Mouse (Mus musculus): Measurements from ENCODE around the gene Ccdc15. TPM values are rescaled to one million over a fixed set of nuclear protein-coding genes. Genes with fewer than 3 reads are reported as not detected.

The Ccdc15 gene
- polyA plus RNA-seq, 1 experiment from 2014 or later: 2.2 TPM

DNA sequence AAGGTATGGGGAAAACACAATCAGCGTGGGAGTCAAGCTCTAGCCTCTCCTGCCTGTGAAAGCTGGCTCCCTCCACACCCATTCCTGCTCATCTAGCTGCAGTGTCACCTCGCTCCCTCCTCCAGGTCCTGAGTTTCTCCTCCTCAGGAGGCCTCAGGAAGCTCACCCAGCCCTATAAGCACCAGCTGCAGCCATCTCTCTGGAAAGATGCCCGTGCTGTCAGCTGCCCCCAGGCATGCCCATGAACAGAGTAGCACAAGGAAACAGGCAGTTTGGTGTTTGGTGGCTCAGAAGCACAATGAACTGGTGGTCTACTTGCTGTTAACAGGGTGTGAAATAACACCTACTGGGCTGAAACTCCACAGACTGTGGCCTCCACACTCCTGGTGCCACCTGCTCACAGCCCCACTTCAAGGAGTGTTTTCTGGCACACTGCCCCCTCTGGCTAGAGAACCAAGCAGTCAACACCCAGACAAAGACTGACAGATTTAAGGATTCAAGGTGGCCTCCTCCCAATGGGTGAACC is 99.8 kb downstream of the Ccdc15 start:
- Histone ChIP-seq H3K4me2 (replicated peaks; ENCODE audit: low read depth) (no peak overlapping the region), H3K4me1 (replicated peaks; ENCODE audit: control insufficient read depth, insufficient read depth) (no peaks in the 10 kb centered on the region), H3K27ac (replicated peaks) (no peak overlapping the region; the same call in 1 of the 2 replicates), H3K36me3 (ENCODE audit: control insufficient read depth, insufficient read depth, low read length) (no peaks in the 10 kb centered on the region), H3K9me3 (ENCODE audit: control insufficient read depth, low read length) (no peaks in the 10 kb centered on the region), H3K9ac (ENCODE audit: low read length) (no peak overlapping the region), H3K4me3 (ENCODE audit: low read depth, low read length) (no peak overlapping the region), H3K27me3 (ENCODE audit: control insufficient read depth, insufficient read depth, low read length) (no peaks in the 10 kb centered on the region)
- TF ChIP-seq CTCF (IDR thresholded peaks at IDR 0.05; ENCODE audit: low read depth): peak; percentile 35
- TF ChIP-seq EP300 (optimal IDR thresholded peaks at IDR 0.05): no peak
- DNase-seq (ENCODE audit: low spot score): no peak
- 52% methylated on average over 3 of the region's 3 CpGs for WGBS
- ATAC-seq (ENCODE audit: low FRiP score, low TSS enrichment): no peak

DNA sequence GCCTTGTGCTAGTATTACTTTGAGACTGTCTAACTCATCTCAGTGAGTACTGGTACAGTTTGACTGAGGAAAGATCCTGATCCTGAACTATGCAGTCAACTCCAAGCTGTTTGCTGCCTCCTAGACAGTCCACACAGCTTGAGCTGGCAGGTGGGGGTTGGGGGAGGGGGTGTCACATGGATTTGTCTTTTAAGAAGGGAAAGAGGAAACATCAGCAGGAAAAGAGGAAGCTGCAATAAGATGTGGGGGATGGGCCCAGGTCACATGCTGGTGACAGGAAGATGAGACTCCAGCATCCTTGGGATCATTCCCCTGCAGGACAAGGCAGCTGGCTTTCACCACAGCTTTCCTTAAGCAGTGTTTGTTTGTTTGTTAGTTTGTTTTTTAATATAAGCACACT is 100.8 kb downstream of the Ccdc15 start:
- TF ChIP-seq CTCF (IDR thresholded peaks at IDR 0.05; ENCODE audit: low read depth): no peak
- no peak for TF ChIP-seq EP300 (optimal IDR thresholded peaks at IDR 0.05)
- no peaks in the 10 kb centered on the region for H3K36me3 ChIP-seq (ENCODE audit: control insufficient read depth, insufficient read depth, low read length)
- ATAC-seq (ENCODE audit: low FRiP score, low TSS enrichment) (no peak), DNase-seq (ENCODE audit: low spot score) (no peak)
- H3K9me3 ChIP-seq (ENCODE audit: control insufficient read depth, low read length): no peaks in the 10 kb centered on the region
- no peak overlapping the region for H3K27ac ChIP-seq (replicated peaks)
- no peak overlapping the region for H3K9ac ChIP-seq (ENCODE audit: low read length)
- no peaks in the 10 kb centered on the region for H3K4me1 ChIP-seq (replicated peaks; ENCODE audit: control insufficient read depth, insufficient read depth)
- H3K4me3 ChIP-seq (ENCODE audit: low read depth, low read length): no peak overlapping the region
- H3K4me2 ChIP-seq (replicated peaks; ENCODE audit: low read depth): no peak overlapping the region
- no peaks in the 10 kb centered on the region for H3K27me3 ChIP-seq (ENCODE audit: control insufficient read depth, insufficient read depth, low read length)

DNA sequence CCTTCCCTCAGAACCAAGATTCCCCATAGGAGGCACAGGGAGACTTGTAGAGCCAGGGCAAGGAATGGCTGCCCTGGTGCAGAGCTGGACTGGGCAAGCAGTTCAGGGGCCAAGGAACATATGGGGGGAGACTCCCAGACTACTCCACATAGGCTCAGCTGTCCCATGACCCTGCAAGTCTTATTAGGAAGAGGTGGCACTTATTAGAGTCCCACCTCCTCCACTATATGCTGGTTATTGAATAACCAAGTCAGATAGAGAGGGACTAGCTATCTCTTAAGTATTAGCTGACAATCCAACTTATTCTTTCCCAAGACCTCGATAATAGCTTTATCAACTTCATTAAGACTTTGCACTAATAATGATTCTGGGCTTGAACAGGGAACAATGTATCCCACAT is 102.4 kb downstream of the Ccdc15 start:
- Histone ChIP-seq H3K36me3 (ENCODE audit: control insufficient read depth, insufficient read depth, low read length) (no peaks in the 10 kb centered on the region), H3K27me3 (ENCODE audit: control insufficient read depth, insufficient read depth, low read length) (no peaks in the 10 kb centered on the region), H3K9me3 (ENCODE audit: control insufficient read depth, low read length) (no peaks in the 10 kb centered on the region), H3K9ac (ENCODE audit: low read length) (no peak overlapping the region), H3K4me3 (ENCODE audit: low read depth, low read length) (no peak overlapping the region), H3K27ac (replicated peaks) (no peak overlapping the region), H3K4me1 (replicated peaks; ENCODE audit: control insufficient read depth, insufficient read depth) (no peaks in the 10 kb centered on the region), H3K4me2 (replicated peaks; ENCODE audit: low read depth) (no peak overlapping the region)
- WGBS: 81% methylated on average over 1 of the region's 1 CpGs
- ATAC-seq (ENCODE audit: low FRiP score, low TSS enrichment) (no peak), DNase-seq (ENCODE audit: low spot score) (no peak)
- no peak for TF ChIP-seq EP300 (optimal IDR thresholded peaks at IDR 0.05)
- no peak for TF ChIP-seq CTCF (IDR thresholded peaks at IDR 0.05; ENCODE audit: low read depth)

DNA sequence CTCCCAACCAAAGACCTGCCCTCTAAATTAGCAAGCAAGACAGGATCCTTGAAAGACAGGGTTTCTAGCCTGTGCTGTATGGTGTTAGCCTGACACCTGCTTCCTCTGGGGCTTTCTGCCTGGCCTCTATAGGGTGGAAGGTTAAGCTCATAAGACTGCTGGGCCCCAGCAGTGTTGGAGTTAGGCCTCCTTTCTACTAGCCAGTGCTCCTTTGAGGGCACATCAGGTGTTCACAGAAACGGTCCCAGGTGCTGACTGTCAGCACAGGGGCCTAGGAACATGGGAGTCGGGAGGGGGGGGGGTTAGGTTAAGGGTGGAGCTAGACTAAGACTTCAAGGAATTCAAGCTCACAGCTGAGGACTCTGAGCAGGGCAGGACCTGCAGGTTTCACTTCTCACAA is 102.8 kb downstream of the Ccdc15 start:
- Histone ChIP-seq H3K36me3 (ENCODE audit: control insufficient read depth, insufficient read depth, low read length) (no peaks in the 10 kb centered on the region), H3K4me1 (replicated peaks; ENCODE audit: control insufficient read depth, insufficient read depth) (no peaks in the 10 kb centered on the region), H3K9me3 (ENCODE audit: control insufficient read depth, low read length) (no peaks in the 10 kb centered on the region), H3K27me3 (ENCODE audit: control insufficient read depth, insufficient read depth, low read length) (no peaks in the 10 kb centered on the region), H3K4me2 (replicated peaks; ENCODE audit: low read depth) (no peak overlapping the region), H3K27ac (replicated peaks) (no peak overlapping the region), H3K4me3 (ENCODE audit: low read depth, low read length) (no peak overlapping the region), H3K9ac (ENCODE audit: low read length) (no peak overlapping the region)
- 50% methylated on average over 2 of the region's 2 CpGs for WGBS
- ATAC-seq (ENCODE audit: low FRiP score, low TSS enrichment) (no peak), DNase-seq (ENCODE audit: low spot score) (no peak)
- TF ChIP-seq EP300 (optimal IDR thresholded peaks at IDR 0.05): no peak
- TF ChIP-seq CTCF (IDR thresholded peaks at IDR 0.05; ENCODE audit: low read depth): no peak

DNA sequence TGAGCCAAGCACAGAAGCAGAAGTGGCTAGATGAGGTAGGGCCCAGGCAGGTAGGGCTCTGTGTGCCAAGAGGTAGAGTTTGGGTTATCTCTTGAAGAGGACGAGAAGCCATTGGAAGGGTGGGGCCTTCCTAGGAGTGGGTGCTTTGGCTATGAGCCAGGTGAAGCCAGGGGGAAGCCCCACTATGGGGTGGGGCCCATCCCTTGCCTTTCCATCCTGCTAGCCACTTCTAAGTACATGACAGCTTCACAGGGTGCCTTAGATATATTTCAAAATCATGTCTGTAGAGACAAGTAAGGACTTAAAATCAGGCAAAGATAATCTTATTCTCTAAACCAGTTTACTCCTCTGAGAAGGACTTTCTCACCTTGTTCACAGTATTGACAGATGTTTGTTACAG is 103.6 kb downstream of the Ccdc15 start:
- DNase-seq (ENCODE audit: low spot score) (no peak), ATAC-seq (ENCODE audit: low FRiP score, low TSS enrichment) (no peak)
- Histone ChIP-seq H3K36me3 (ENCODE audit: control insufficient read depth, insufficient read depth, low read length) (no peaks in the 10 kb centered on the region), H3K9me3 (ENCODE audit: control insufficient read depth, low read length) (no peaks in the 10 kb centered on the region), H3K4me3 (ENCODE audit: low read depth, low read length) (no peak overlapping the region), H3K4me2 (replicated peaks; ENCODE audit: low read depth) (no peak overlapping the region), H3K27ac (replicated peaks) (no peak overlapping the region), H3K9ac (ENCODE audit: low read length) (no peak overlapping the region), H3K4me1 (replicated peaks; ENCODE audit: control insufficient read depth, insufficient read depth) (no peaks in the 10 kb centered on the region), H3K27me3 (ENCODE audit: control insufficient read depth, insufficient read depth, low read length) (no peaks in the 10 kb centered on the region)
- no peak for TF ChIP-seq CTCF (IDR thresholded peaks at IDR 0.05; ENCODE audit: low read depth)
- no peak for TF ChIP-seq EP300 (optimal IDR thresholded peaks at IDR 0.05)
- 62% methylated on average over 1 of the region's 1 CpGs for WGBS

DNA sequence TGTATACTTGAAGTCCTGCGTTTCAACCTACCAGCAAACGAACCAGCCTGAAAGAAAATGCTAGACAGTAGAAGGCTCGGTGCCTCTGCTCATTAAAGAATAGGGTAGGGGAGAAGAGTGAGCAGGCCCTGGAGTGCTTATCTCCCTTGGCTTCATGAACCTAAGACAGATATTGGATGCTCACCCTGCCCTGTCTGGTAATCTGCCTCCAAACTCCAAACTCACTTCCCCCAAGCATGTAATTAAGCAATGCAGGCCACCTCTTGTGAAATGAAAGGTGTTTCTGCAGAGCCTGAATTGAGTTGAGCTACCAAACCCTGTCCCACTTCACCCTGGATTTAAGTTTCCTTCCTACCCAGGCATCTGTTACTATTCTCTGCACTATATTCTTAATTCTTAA is 105.5 kb downstream of the Ccdc15 start:
- Histone ChIP-seq H3K27me3 (ENCODE audit: control insufficient read depth, insufficient read depth, low read length) (no peaks in the 10 kb centered on the region), H3K36me3 (ENCODE audit: control insufficient read depth, insufficient read depth, low read length) (no peaks in the 10 kb centered on the region), H3K4me2 (replicated peaks; ENCODE audit: low read depth) (no peak overlapping the region), H3K4me3 (ENCODE audit: low read depth, low read length) (no peak overlapping the region), H3K9me3 (ENCODE audit: control insufficient read depth, low read length) (no peaks in the 10 kb centered on the region), H3K27ac (replicated peaks) (no peak overlapping the region), H3K9ac (ENCODE audit: low read length) (no peak overlapping the region), H3K4me1 (replicated peaks; ENCODE audit: control insufficient read depth, insufficient read depth) (no peaks in the 10 kb centered on the region)
- ATAC-seq (ENCODE audit: low FRiP score, low TSS enrichment) (no peak), DNase-seq (ENCODE audit: low spot score) (no peak)
- WGBS: 89% methylated on average over 3 of the region's 3 CpGs
- TF ChIP-seq EP300 (optimal IDR thresholded peaks at IDR 0.05) (no peak), CTCF (IDR thresholded peaks at IDR 0.05; ENCODE audit: low read depth) (no peak)
